Mouse (Mus musculus): ENCODE measurements around the gene Efcab7. TPM values are rescaled to one million over a fixed set of nuclear protein-coding genes. Genes with fewer than 3 reads are reported as not detected.

The Efcab7 gene
- 5.5 and 12.9 TPM in 2 replicates for total RNA-seq (2012; rRNA removed)

DNA sequence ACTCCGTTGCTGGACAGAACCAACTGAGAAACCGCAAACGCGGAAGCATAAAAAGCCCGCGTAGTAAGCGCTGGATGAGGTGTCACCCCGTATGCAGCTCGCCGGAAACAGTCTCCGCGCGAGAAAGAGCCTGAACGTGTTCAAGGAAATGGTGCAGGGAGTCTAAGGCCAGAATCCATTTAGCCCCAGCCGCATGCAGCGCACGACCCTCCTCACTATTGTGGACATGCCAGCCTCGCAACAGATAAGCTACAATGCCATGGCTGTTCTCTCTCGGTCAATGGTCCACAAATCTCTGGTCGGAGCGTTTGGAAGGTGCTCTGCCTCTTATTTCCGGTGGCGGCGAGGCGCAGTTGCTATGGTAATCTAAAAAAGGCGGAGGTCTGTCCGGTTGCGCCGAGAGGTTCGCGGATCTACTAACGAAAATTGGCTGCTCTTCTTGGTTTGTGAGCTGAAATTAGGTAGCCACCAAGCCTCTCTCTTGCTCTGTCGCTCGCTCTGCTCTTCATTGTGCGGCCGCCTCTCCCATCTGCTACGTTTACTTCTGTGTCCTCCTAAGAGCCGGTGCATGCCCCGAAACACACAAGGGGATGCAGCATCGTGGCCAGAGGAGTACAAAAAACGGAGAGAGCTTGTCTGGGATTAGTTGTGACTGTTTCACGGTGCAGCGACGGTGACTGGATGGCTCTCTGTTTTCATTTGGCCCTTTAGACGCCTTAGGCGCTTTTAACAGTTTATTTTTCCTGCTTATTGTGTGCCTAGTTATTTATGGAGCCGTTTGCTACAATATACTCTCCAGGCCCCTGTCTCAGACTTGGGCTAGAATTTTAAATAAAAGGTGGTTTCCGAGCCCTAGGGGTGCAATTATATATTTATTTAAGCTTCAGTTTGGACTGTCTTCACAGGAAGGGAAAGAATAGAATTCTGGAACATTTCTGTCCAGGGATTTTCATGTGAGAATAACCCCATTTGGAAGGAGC, at the start of gene Efcab7:
Gene Efcab7 (plus strand): TSS at position 105 of the 980 bp plus-strand sequence.
- Histone ChIP-seq H3K9me3 (ENCODE audit: control insufficient read depth, insufficient read depth, low read depth, low read length) (no peaks in the 10 kb centered on the region), H3K4me3 (ENCODE audit: insufficient read depth in 1 of 2, low read depth in 1 of 2, low read length in 2 of 2, poor library complexity in 1 of 2, severe bottlenecking in 1 of 2) (peak within 1 kb of the TSS; percentile 86 to 92), H3K9ac (ENCODE audit: insufficient read depth, low read depth, low read length, poor library complexity, severe bottlenecking) (peak within 1 kb of the TSS; percentile 91), H3K36me3 (ENCODE audit: control insufficient read depth, insufficient read depth, low read length, poor library complexity, severe bottlenecking) (no peaks in the 10 kb centered on the region), H3K27ac (ENCODE audit: insufficient read depth, low read depth, low read length, poor library complexity, severe bottlenecking) (peak within 1 kb of the TSS; percentile 61; the same call in 1 of the 2 replicates), H3K4me1 (ENCODE audit: control insufficient read depth in 2 of 2, insufficient read depth in 2 of 2, low read length in 2 of 2, poor library complexity in 1 of 2) (no peaks in the 10 kb centered on the region)
- TF ChIP-seq ZNF384 (IDR thresholded peaks at IDR 0.05; ENCODE audit: low read depth, low read length) (no peak), HCFC1 (IDR thresholded peaks at IDR 0.05; ENCODE audit: borderline replicate concordance, insufficient read depth, low read length) (peak; percentile 69)
- in situ Hi-C loops (cut with MboI; ENCODE audit: low sequenced_read_pairs in 2 of 2, unreplicated experiment in 2 of 2): no loop called here
- DNase-seq (ENCODE audit: low read depth, low spot score): peak; percentile 73

- Histone ChIP-seq H3K27ac (ENCODE audit: insufficient read depth, low read depth, low read length, poor library complexity, severe bottlenecking) (no peak overlapping the region), H3K4me3 (ENCODE audit: insufficient read depth in 1 of 2, low read depth in 1 of 2, low read length in 2 of 2, poor library complexity in 1 of 2, severe bottlenecking in 1 of 2) (no peak overlapping the region), H3K9me3 (ENCODE audit: control insufficient read depth, insufficient read depth, low read depth, low read length) (no peaks in the 10 kb centered on the region), H3K4me1 (ENCODE audit: control insufficient read depth in 2 of 2, insufficient read depth in 2 of 2, low read length in 2 of 2, poor library complexity in 1 of 2) (no peaks in the 10 kb centered on the region), H3K9ac (ENCODE audit: insufficient read depth, low read depth, low read length, poor library complexity, severe bottlenecking) (no peak overlapping the region), H3K36me3 (ENCODE audit: control insufficient read depth, insufficient read depth, low read length, poor library complexity, severe bottlenecking) (no peaks in the 10 kb centered on the region)
- DNase-seq (ENCODE audit: low read depth, low spot score): no peak
- in situ Hi-C loops (cut with MboI; ENCODE audit: low sequenced_read_pairs in 2 of 2, unreplicated experiment in 2 of 2): no loop called here
- no peak for TF ChIP-seq HCFC1 (IDR thresholded peaks at IDR 0.05; ENCODE audit: borderline replicate concordance, insufficient read depth, low read length)
- TF ChIP-seq MAFK (IDR thresholded peaks at IDR 0.05; ENCODE audit: insufficient read depth, low read depth, low read length): no peak
- no peak for TF ChIP-seq CHD2 (IDR thresholded peaks at IDR 0.05; ENCODE audit: low read depth, low read length)
- TF ChIP-seq ZNF384 (IDR thresholded peaks at IDR 0.05; ENCODE audit: low read depth, low read length): no peak
- TF ChIP-seq ZC3H11A (IDR thresholded peaks at IDR 0.05; ENCODE audit: borderline replicate concordance, low read depth, low read length): no peak
Measured at GRCm38 (mm10) chr4:99792365-99792764, 36.6 kb upstream of the Efcab7 start.

DNA sequence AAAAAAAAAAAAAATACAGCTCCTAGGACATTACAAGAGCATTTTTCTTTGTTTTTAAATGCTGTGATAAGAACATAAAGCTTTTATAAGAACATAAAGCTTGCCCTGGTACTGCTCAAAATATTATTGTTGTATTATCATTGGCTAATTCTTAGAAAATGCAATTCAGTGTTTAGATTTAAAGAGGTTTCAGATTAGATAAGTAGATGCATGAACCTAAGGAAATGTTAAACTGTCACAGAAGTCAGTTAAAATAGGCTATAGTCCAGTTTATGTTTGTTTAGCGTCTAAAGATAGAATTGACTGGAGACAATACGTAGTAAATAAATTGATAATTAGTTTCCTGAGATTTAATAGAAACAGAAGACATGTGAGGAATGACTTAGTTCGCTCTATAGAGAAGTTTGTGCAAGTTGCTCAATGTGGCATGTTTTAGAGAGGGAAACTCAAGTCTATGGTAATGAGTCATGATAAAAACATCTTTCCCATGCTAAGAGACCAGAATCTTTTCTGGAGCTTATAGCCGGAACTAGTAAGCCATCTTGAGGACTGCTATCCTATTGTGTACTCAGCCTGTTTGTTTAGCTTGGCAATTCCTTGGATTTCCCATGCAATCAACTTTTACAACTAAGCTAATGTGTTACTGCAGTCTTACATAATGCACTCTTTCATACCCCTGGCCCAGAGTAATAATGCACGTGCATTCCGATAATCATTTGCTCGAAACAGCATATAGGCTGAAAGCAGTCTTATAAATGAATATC, 12.1 kb upstream of the Efcab7 start:
- H3K27ac ChIP-seq (ENCODE audit: insufficient read depth, low read depth, low read length, poor library complexity, severe bottlenecking): no peak overlapping the region
- DNase-seq (ENCODE audit: low read depth, low spot score): no peak
- in situ Hi-C loops (cut with MboI; ENCODE audit: low sequenced_read_pairs in 2 of 2, unreplicated experiment in 2 of 2): no loop called here
- no peaks in the 10 kb centered on the region for H3K4me1 ChIP-seq (ENCODE audit: control insufficient read depth in 2 of 2, insufficient read depth in 2 of 2, low read length in 2 of 2, poor library complexity in 1 of 2)
- H3K9me3 ChIP-seq (ENCODE audit: control insufficient read depth, insufficient read depth, low read depth, low read length): no peaks in the 10 kb centered on the region
- H3K36me3 ChIP-seq (ENCODE audit: control insufficient read depth, insufficient read depth, low read length, poor library complexity, severe bottlenecking): no peaks in the 10 kb centered on the region
- H3K4me3 ChIP-seq (ENCODE audit: insufficient read depth in 1 of 2, low read depth in 1 of 2, low read length in 2 of 2, poor library complexity in 1 of 2, severe bottlenecking in 1 of 2): no peak overlapping the region
- TF ChIP-seq ZNF384 (IDR thresholded peaks at IDR 0.05; ENCODE audit: low read depth, low read length): no peak
- no peak for TF ChIP-seq CHD2 (IDR thresholded peaks at IDR 0.05; ENCODE audit: low read depth, low read length)
- no peak for TF ChIP-seq HCFC1 (IDR thresholded peaks at IDR 0.05; ENCODE audit: borderline replicate concordance, insufficient read depth, low read length)
- TF ChIP-seq MAFK (IDR thresholded peaks at IDR 0.05; ENCODE audit: insufficient read depth, low read depth, low read length): no peak
- TF ChIP-seq ZC3H11A (IDR thresholded peaks at IDR 0.05; ENCODE audit: borderline replicate concordance, low read depth, low read length): no peak
- no peak overlapping the region for H3K9ac ChIP-seq (ENCODE audit: insufficient read depth, low read depth, low read length, poor library complexity, severe bottlenecking)

GRCm38 (mm10) chr4:99828337-99828736, 661 bp upstream of the Efcab7 start:
- Histone ChIP-seq H3K9ac (ENCODE audit: insufficient read depth, low read depth, low read length, poor library complexity, severe bottlenecking) (no peak overlapping the region), H3K4me1 (ENCODE audit: control insufficient read depth in 2 of 2, insufficient read depth in 2 of 2, low read length in 2 of 2, poor library complexity in 1 of 2) (no peaks in the 10 kb centered on the region), H3K36me3 (ENCODE audit: control insufficient read depth, insufficient read depth, low read length, poor library complexity, severe bottlenecking) (no peaks in the 10 kb centered on the region), H3K4me3 (ENCODE audit: insufficient read depth in 1 of 2, low read depth in 1 of 2, low read length in 2 of 2, poor library complexity in 1 of 2, severe bottlenecking in 1 of 2) (peak overlapping the region in 1 of 2 experiments; percentile 92; a peak in 3 of 4 replicates), H3K27ac (ENCODE audit: insufficient read depth, low read depth, low read length, poor library complexity, severe bottlenecking) (no peak overlapping the region), H3K9me3 (ENCODE audit: control insufficient read depth, insufficient read depth, low read depth, low read length) (no peaks in the 10 kb centered on the region)
- TF ChIP-seq HCFC1 (IDR thresholded peaks at IDR 0.05; ENCODE audit: borderline replicate concordance, insufficient read depth, low read length) (no peak), MAFK (IDR thresholded peaks at IDR 0.05; ENCODE audit: insufficient read depth, low read depth, low read length) (no peak), CHD2 (IDR thresholded peaks at IDR 0.05; ENCODE audit: low read depth, low read length) (no peak), ZC3H11A (IDR thresholded peaks at IDR 0.05; ENCODE audit: borderline replicate concordance, low read depth, low read length) (no peak), ZNF384 (IDR thresholded peaks at IDR 0.05; ENCODE audit: low read depth, low read length) (no peak)
- in situ Hi-C loops (cut with MboI; ENCODE audit: low sequenced_read_pairs in 2 of 2, unreplicated experiment in 2 of 2): no loop called here
- DNase-seq (ENCODE audit: low read depth, low spot score): no peak
